Mouse (Mus musculus) T-helper 17 cell (primary cell): ENCODE measurements around the gene Aldh3b2.

ENCODE experiments used
- in situ Hi-C, 2 experiments: fragments of 300-600 bp; cut with MboI, MseI; formaldehyde crosslinking; loops; 1 replicate in 1 of 2; 2 replicates in 1 of 2; pipeline ENCODE4 v1.15.1; 2025; ENCODE audit warnings: high pct_unique_total_duplicates in 2 of 2

The Aldh3b2 gene

DNA sequence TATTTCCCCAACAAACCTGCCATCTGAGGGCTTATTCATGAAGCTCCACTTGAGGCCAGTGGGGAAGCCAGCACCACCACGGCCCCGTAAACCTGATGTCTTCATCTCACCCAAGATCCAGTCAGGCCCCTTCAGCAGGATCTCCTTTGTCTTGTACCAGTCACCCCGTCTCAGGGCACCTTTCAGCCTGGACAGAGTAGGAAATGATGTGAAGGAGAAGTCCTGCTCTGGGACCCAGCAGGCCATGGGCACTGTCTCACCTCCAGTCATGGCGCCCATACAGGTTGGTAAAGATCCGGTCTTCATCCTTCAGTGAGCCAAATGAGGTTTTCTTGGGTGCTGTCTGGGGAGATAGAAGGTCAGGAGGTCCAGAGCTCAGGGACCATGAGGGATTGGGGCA lies 39.0 kb downstream of the Aldh3b2 start:
- in situ Hi-C loops: no loop called here

- in situ Hi-C loops: no loop called here
Measured at GRCm38 (mm10) chr19:4012432-4013022, 40.4 kb downstream of the Aldh3b2 start, which contains the start of gene Ndufv1. Ndufv1 (minus strand) TSS chr19:4012806.

DNA sequence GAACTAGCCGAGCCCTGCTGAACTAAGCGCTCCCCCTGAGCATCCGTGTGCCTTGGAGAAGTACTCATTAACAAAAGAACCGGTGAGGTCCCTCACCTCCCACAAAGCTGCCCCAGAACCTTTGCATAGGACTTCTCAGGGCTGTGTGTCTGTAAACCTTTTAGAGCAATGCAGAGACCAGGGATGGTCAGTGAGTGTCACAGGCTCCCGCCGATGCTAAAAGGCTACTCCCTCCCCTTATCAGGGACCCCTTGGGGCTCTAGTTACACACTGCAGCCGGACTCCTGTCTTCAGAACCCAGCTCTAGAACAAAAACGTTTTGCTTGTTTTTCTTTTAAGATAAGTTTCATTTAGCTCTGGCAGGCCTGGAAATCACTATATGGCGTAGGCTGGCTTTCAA lies 40.9 kb downstream of the Aldh3b2 start:
- in situ Hi-C loops: no loop called here

DNA sequence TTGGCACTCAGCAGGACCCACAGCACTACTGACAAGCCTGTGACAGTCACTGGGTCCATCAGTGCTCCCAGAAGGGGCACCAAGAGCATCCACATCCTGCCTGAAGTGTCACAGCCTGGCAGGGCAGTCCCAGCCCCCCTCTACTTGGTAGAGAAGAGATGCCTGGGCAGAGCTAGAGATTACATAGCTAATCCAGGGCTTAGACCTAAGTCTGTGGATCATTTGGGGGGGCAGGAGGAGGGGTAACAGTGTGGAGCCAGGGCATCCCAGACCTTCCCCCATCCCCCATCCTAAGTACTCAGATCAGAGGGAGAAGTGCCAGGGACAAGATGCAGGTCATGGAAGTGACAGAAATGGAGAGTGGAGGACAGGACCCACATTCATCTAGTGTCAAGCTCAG lies 42.7 kb downstream of the Aldh3b2 start:
- in situ Hi-C loops: no loop called here

DNA sequence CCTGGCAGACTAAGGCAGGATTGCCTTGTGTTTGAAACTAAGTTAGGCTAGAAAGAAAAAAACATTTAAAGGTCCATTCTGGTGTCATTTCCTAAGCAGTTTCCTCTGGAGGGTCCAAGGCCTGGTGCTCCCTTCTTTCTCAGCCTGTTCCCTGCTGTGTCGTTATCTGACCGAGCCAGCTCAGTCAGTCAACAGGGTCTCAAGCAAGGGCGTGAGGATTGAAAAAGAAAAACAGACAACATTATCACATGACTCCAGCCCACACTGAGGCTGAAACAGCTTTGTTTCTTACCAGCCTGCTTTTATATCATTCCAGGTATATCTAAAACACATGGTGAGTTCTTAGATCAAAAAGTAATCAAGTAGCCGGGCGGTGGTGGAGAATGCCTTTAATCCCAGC lies 43.5 kb downstream of the Aldh3b2 start:
- in situ Hi-C loops: no loop called here

- in situ Hi-C loops: no loop called here
Measured at GRCm38 (mm10) chr19:4017921-4018587, 45.9 kb downstream of the Aldh3b2 start.

DNA sequence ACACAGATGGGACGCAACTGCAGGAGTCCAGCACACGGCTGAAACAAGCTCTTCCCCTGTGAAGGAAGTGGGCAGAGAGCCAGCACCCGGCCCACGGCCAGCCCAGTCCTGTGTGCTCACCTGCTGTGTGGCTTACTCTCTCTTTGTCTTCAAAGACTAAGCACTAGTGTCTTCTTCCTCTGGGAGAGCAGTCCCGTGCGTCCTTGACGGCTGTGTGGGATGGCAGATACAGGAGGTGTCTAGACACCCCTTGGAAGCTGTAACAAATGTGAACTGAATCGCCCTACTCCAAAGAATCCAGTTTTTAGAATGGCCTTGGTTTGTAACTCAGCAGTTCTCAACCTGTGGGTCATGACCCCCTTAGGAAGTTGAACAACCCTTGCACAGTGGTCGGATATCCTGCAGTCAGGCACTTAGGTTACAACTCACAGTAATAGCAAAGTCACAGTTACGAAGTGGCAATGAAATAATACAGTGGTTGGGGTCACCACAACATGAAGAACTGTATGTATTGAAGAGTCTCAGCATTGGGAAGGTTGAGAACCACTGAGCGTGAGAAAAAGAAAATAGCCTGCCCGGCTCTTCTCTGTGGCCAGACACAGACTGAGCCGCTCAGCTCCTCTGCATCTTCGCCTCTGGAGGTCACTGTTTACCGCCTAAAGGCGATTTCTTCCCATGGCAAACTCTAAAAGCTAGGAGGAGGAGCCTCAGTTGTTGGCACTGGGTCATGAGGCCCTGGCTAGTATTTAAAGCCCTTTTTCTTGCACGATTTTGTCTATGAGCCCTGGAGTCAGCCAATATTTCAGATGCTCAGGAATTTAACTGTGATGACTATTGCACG lies 46.8 kb downstream of the Aldh3b2 start:
- in situ Hi-C loops: no loop called here

DNA sequence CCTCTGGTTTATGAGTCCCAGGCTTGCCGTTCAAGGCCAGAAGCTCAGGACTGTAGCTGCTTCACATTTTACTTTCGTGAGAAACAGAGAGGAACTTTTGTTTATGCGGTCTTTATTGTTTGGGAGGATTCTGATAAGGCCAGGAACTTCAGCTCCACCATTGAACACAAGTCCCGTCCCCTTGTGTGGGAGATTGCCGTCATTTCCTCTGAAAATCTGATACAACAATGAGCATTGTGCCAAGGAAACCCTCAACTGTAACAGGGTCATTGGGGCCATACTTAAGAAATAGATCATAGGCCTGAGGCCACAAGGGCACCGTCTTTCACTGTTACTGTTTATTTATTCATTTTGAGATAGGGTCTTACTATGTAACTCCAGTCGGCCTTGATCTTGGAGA lies 51.1 kb downstream of the Aldh3b2 start:
- in situ Hi-C loops: no loop called here

DNA sequence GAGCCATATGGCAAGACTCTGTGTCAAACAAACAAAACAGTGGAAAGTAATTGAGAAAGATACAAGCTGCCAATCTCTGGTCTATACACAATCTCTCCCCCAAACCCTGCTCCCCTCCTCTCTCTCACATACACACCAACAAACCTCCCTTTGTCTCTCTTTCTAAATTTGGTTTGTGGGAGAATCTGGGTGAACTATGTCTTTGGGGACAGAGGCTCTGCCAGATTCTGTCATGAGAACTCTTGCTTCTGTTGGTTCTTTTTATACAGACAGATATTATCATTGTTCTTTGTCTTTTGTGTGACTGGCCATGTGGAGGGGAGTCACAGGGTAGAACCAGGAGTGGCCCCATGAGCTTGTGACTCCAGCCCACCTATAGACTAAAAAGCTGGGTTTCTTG lies 55.4 kb downstream of the Aldh3b2 start:
- in situ Hi-C loops: no loop called here
